Mouse (Mus musculus) bone marrow macrophage, adult 2 months (primary cell): ENCODE data around the gene CN725425. TPM values are rescaled to one million over a fixed set of nuclear protein-coding genes. Genes with fewer than 3 reads are reported as not detected.

Experiments used
- H3K27ac ChIP-seq: 2 replicates; pipeline ENCODE4 v1.5.1; 2012; ENCODE audit warnings: low read depth, low read length; ENCODE audit not compliant: insufficient read depth
- H3K4me1 ChIP-seq: 2 replicates; pipeline ENCODE4 v1.6.1; 2012; ENCODE audit warnings: low read length; ENCODE audit not compliant: control insufficient read depth, insufficient read depth
- H3K4me3 ChIP-seq: 2 replicates; pipeline ENCODE4 v1.5.1; 2012; ENCODE audit warnings: mild to moderate bottlenecking, low read length, moderate library complexity; ENCODE audit not compliant: insufficient read depth
- CTCF ChIP-seq: IDR thresholded peaks from 2 replicates; pipeline ENCODE4 v1.5.1; 2012; ENCODE audit warnings: low read depth, mild to moderate bottlenecking, low read length, moderate library complexity
- POLR2A ChIP-seq: IDR thresholded peaks from 2 replicates; pipeline ENCODE4 v1.6.1; 2012; ENCODE audit warnings: mild to moderate bottlenecking, low read depth, low read length, borderline replicate concordance
- polyA plus RNA-seq: library from polyadenylated mRNA; stranded (reverse); fragments of >200 nt; gene quantifications from 2 replicates; pipeline ENCODE4 v1.2.4, GENCODE M21; 2012; ENCODE audit not compliant: missing spikeins, insufficient read depth, insufficient read length

The CN725425 gene
- polyA plus RNA-seq, 1 experiment, result not detected

- H3K4me3 ChIP-seq, result no peak overlapping the region
Measured at GRCm38 (mm10) chr15:91263926-91264325, 64.6 kb downstream of the CN725425 start.

GRCm38 (mm10) chr15:91268532-91268931 lies 69.2 kb downstream of the CN725425 start:
- no peaks in the 10 kb centered on the region for H3K4me1 ChIP-seq
- H3K4me3 ChIP-seq, result no peak overlapping the region
- H3K27ac ChIP-seq, result no peak overlapping the region
- no peak for TF ChIP-seq POLR2A
- TF ChIP-seq CTCF, result no peak

More at GRCm38 (mm10) chr15:91263926-91264325, 64.6 kb downstream of the CN725425 start:
- Histone ChIP-seq H3K27ac (no peak overlapping the region), H3K4me1 (no peaks in the 10 kb centered on the region)
- TF ChIP-seq POLR2A (no peak), CTCF (no peak)

GRCm38 (mm10) chr15:91275961-91276360 lies 76.7 kb downstream of the CN725425 start:
- H3K27ac ChIP-seq, result no peak overlapping the region
- TF ChIP-seq CTCF, result no peak
- no peak for TF ChIP-seq POLR2A
- no peak overlapping the region for H3K4me3 ChIP-seq
- no peaks in the 10 kb centered on the region for H3K4me1 ChIP-seq

- Histone ChIP-seq H3K4me3 (no peak overlapping the region), H3K4me1 (peaks cover 11% of the 10 kb centered on the region), H3K27ac (no peak overlapping the region)
- TF ChIP-seq POLR2A (no peak), CTCF (no peak)
Measured at GRCm38 (mm10) chr15:91279571-91279970, 80.3 kb downstream of the CN725425 start.

- TF ChIP-seq CTCF (no peak), POLR2A (no peak)
- no peak overlapping the region for H3K27ac ChIP-seq
- peaks cover 11% of the 10 kb centered on the region for H3K4me1 ChIP-seq
- H3K4me3 ChIP-seq, result no peak overlapping the region
Measured at GRCm38 (mm10) chr15:91281521-91281920, 82.2 kb downstream of the CN725425 start.

GRCm38 (mm10) chr15:91282822-91283221 lies 83.5 kb downstream of the CN725425 start:
- Histone ChIP-seq H3K27ac (no peak overlapping the region), H3K4me3 (no peak overlapping the region), H3K4me1 (peaks cover 11% of the 10 kb centered on the region)
- TF ChIP-seq CTCF (no peak), POLR2A (no peak)

GRCm38 (mm10) chr15:91283418-91283817 lies 84.1 kb downstream of the CN725425 start:
- Histone ChIP-seq H3K4me1 (peaks cover 11% of the 10 kb centered on the region), H3K27ac (no peak overlapping the region), H3K4me3 (no peak overlapping the region)
- TF ChIP-seq POLR2A, result no peak
- TF ChIP-seq CTCF, result no peak

- no peak overlapping the region for H3K27ac ChIP-seq
- no peaks in the 10 kb centered on the region for H3K4me1 ChIP-seq
- TF ChIP-seq POLR2A, result no peak
- TF ChIP-seq CTCF, result no peak
- H3K4me3 ChIP-seq, result no peak overlapping the region
Measured at GRCm38 (mm10) chr15:91299319-91299835, 100.1 kb downstream of the CN725425 start.

GRCm38 (mm10) chr15:91301366-91301765 lies 102.1 kb downstream of the CN725425 start:
- TF ChIP-seq POLR2A, result no peak
- no peak for TF ChIP-seq CTCF
- Histone ChIP-seq H3K4me3 (no peak overlapping the region), H3K4me1 (no peaks in the 10 kb centered on the region), H3K27ac (no peak overlapping the region)

GRCm38 (mm10) chr15:91304296-91304852 lies 105.1 kb downstream of the CN725425 start:
- TF ChIP-seq CTCF (no peak), POLR2A (no peak)
- H3K4me1 ChIP-seq, result no peaks in the 10 kb centered on the region

More at GRCm38 (mm10) chr15:91304296-91304852, 105.1 kb downstream of the CN725425 start:
- Histone ChIP-seq H3K4me3 (no peak overlapping the region), H3K27ac (no peak overlapping the region)

Other genes starting within 250 kb of the CN725425 start
- gene Kif21a, start 149.5 kb upstream of the CN725425 start, polyA plus RNA-seq, result 0.41 TPM in 1 of 2 replicates, not detected in the other
- 20.8 and 21.6 TPM in 2 replicates for gene Abcd2, start 7.7 kb upstream of the CN725425 start, polyA plus RNA-seq